Mouse (Mus musculus) heart, postnatal 0 days (tissue): ENCODE measurements at regions not wholly inside any gene's neighbourhood (a gene's known extent, or its start where the extent isn't known, plus 50 kb on each side); places are given as distances from the start of the nearest gene placed in this dataset.

Experiments used
- CTCF ChIP-seq: IDR thresholded peaks from 2 replicates; pipeline ENCODE4 v1.5.1; 2016; ENCODE audit warnings: antibody characterized with exemption, control low read depth, low read depth
- EP300 ChIP-seq: IDR thresholded peaks from 2 replicates; pipeline ENCODE4 v1.6.1; 2016; ENCODE audit warnings: antibody characterized with exemption, low read depth

- TF ChIP-seq CTCF: no peak
- no peak for TF ChIP-seq EP300
Observed at GRCm38 (mm10) chr8:87037620-87038380, 152.7 kb upstream of the N4bp1 start.
